Mouse (Mus musculus) embryonic fibroblast, embryonic 13.5 days (primary cell): ENCODE data around the gene Olfr96.

Source experiments
- CTCF ChIP-seq: IDR thresholded peaks from 2 replicates; pipeline ENCODE4 v1.5.1; 2011; ENCODE audit warnings: mild to moderate bottlenecking, control low read depth, low read length, moderate library complexity, borderline replicate concordance; ENCODE audit not compliant: insufficient read depth
- POLR2A ChIP-seq: IDR thresholded peaks from 2 replicates; pipeline ENCODE4 v1.6.1; 2011; ENCODE audit warnings: low read depth, mild to moderate bottlenecking, control low read depth, low read length, moderate library complexity

GRCm38 (mm10) chr17:37275626-37276248 is 55.8 kb downstream of the Olfr96 start:
- TF ChIP-seq POLR2A (no peak), CTCF (no peak)
